Mouse (Mus musculus) hindbrain, embryonic 14.5 days (tissue): ENCODE measurements around the gene Shisa5. TPM values are rescaled to one million over a fixed set of nuclear protein-coding genes. Genes with fewer than 3 reads are reported as not detected.

Source experiments
- polyA plus RNA-seq: library from polyadenylated mRNA; unstranded; fragments of >200 nt; fragmentation: Nextera tagmentation; extraction: Ambion mirVana; gene quantifications from 2 replicates; pipeline ENCODE4 v1.2.1, GENCODE M21; 2014

Shisa5 gene
- polyA plus RNA-seq, 1 experiment from 2014 or later: 57.9 TPM

Other genes with a start within 250 kb of the Shisa5 start
- gene Nckipsd, start 230.2 kb upstream of the Shisa5 start, polyA plus RNA-seq: 28.5 and 29.6 TPM in 2 replicates
- 15.4 and 16.0 TPM in 2 replicates for gene Celsr3, start 212.2 kb upstream of the Shisa5 start, polyA plus RNA-seq
- gene Slc26a6, start 185.3 kb upstream of the Shisa5 start, polyA plus RNA-seq: 19.1 and 21.5 TPM in 2 replicates
- gene Tmem89, start 123.9 kb upstream of the Shisa5 start, polyA plus RNA-seq: 0.27 TPM in 1 of 2 replicates, not detected in the other
- gene Uqcrc1, start 101.9 kb upstream of the Shisa5 start, polyA plus RNA-seq: 469 and 503 TPM in 2 replicates
- 1.3 and 3.0 TPM in 2 replicates for gene Col7a1, start 85.0 kb upstream of the Shisa5 start, polyA plus RNA-seq
- gene Ucn2, start 52.6 kb upstream of the Shisa5 start, polyA plus RNA-seq: 0.23 TPM in 1 of 2 replicates, not detected in the other
- 22.5 and 23.9 TPM in 2 replicates for gene Pfkfb4, start 46.8 kb upstream of the Shisa5 start, polyA plus RNA-seq
- 9.7 and 16.2 TPM in 2 replicates for gene Trex1, start 21.2 kb downstream of the Shisa5 start, polyA plus RNA-seq
- gene Atrip, start 35.6 kb downstream of the Shisa5 start, polyA plus RNA-seq: 29.0 and 29.8 TPM in 2 replicates
- gene Ccdc51, start 43.9 kb downstream of the Shisa5 start, polyA plus RNA-seq: 11.2 and 11.3 TPM in 2 replicates
- gene Tma7, start 44.0 kb downstream of the Shisa5 start, polyA plus RNA-seq: 710 and 800 TPM in 2 replicates
- 14.2 and 16.6 TPM in 2 replicates for gene Plxnb1, start 56.8 kb downstream of the Shisa5 start, polyA plus RNA-seq
- not detected in 2 replicates for gene Fbxw21, start 123.5 kb downstream of the Shisa5 start, polyA plus RNA-seq
- not detected in 2 replicates for gene Fbxw13, start 157.4 kb downstream of the Shisa5 start, polyA plus RNA-seq
- gene Fbxw20, start 196.2 kb downstream of the Shisa5 start, polyA plus RNA-seq: not detected in 2 replicates
- not detected in 2 replicates for gene Fbxw14, start 249.1 kb downstream of the Shisa5 start, polyA plus RNA-seq